Mouse (Mus musculus) liver, embryonic 15.5 days (tissue): ENCODE results near the gene Six2. TPM values are rescaled to one million over a fixed set of nuclear protein-coding genes. Genes with fewer than 3 reads are reported as not detected.
"Not testable (repeated sequence)": the region's sequence is repeated elsewhere in the genome, so short reads cannot be mapped to it uniquely, and the experiment has no call there.

Experiments
- ATAC-seq: fragments of 200-750 bp; cut with Nextera tagmentation; 2 replicates; pipeline ENCODE4 v1.8.0; 2017; ENCODE audit warnings: moderate number of reproducible peaks, mild to moderate bottlenecking, moderate library complexity; ENCODE audit not compliant: insufficient read depth
- H3K27ac ChIP-seq: fragments of 300-500 bp; sonication (generic); replicated peaks from 2 replicates; pipeline ENCODE4 v1.5.1; 2015; ENCODE audit warnings: mild to moderate bottlenecking, inconsistent platforms
- H3K27me3 ChIP-seq: fragments of 300-500 bp; sonication (generic); 2 replicates; pipeline ENCODE4 v1.6.1; 2015; ENCODE audit warnings: mild to moderate bottlenecking, inconsistent platforms
- H3K36me3 ChIP-seq: fragments of 300-500 bp; sonication (generic); replicated peaks from 2 replicates; pipeline ENCODE4 v1.6.1; 2015; ENCODE audit warnings: moderate library complexity, mild to moderate bottlenecking, inconsistent platforms
- H3K4me1 ChIP-seq: fragments of 300-500 bp; sonication (generic); replicated peaks from 2 replicates; pipeline ENCODE4 v1.6.1; 2015; ENCODE audit warnings: inconsistent platforms
- H3K4me2 ChIP-seq: fragments of 300-500 bp; sonication (generic); 2 replicates; pipeline ENCODE4 v1.6.1; 2015; ENCODE audit warnings: moderate library complexity, mild to moderate bottlenecking, inconsistent platforms
- H3K4me3 ChIP-seq: fragments of 300-500 bp; sonication (generic); replicated peaks from 2 replicates; pipeline ENCODE4 v1.5.1; 2015; ENCODE audit warnings: mild to moderate bottlenecking, inconsistent platforms
- H3K9ac ChIP-seq: fragments of 300-500 bp; sonication (generic); 2 replicates; pipeline ENCODE4 v1.6.1; 2015; ENCODE audit warnings: moderate library complexity, mild to moderate bottlenecking, inconsistent platforms
- H3K9me3 ChIP-seq: fragments of 300-500 bp; sonication (generic); replicated peaks from 2 replicates; pipeline ENCODE4 v1.6.1; 2016; ENCODE audit warnings: inconsistent platforms
- WGBS: fragments of 180-500 bp; shearing (Covaris S2); methylation state at CpG from one replicate; pipeline ENCODE4 v1.1.7; 2015; ENCODE audit warnings: mixed read lengths; ENCODE audit not compliant: insufficient replicate concordance; 5-methylcytosine and 5-hydroxymethylcytosine counted together
- polyA plus RNA-seq: library from polyadenylated mRNA; unstranded; fragments of >200 nt; fragmentation: Nextera tagmentation; extraction: Ambion mirVana; gene quantifications from 2 replicates; pipeline ENCODE4 v1.2.1, GENCODE M21; 2015

Gene Six2
- polyA plus RNA-seq, 1 experiment from 2014 or later = not detected

DNA sequence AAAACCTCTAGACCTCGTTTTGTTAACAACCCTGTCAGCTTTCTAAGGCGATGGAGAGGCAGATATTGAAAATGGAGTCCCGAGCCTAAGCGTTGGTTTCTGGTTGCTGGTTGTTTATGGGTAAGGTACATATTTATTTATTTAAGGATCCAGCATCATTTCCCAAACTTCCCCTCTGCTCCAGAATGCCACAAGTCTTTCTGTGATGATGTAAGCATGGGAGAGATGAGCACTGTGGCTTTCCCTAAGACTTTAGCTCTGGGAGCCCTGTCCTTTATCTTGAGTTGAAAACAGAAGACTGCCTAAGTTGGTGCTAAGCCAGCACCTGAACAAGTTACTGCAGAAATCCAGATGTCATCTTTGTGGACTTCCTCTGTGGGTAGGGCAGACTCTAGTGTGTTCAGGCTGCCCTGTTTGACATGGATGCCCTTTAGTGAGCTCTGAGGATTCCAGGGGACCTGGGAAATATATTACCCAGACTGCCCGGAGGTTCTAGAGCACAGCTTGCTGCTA, 1.8 kb upstream of the Six2 start:
- ATAC-seq = no peak
- WGBS = 7% methylated on average over 5 of the region's 5 CpGs
- H3K9me3 ChIP-seq = no peaks in the 10 kb centered on the region
- H3K4me2 ChIP-seq = no peak overlapping the region
- H3K36me3 ChIP-seq = no peaks in the 10 kb centered on the region
- H3K4me1 ChIP-seq = no peaks in the 10 kb centered on the region; the same call in 1 of the 2 replicates
- H3K9ac ChIP-seq = no peak overlapping the region
- H3K27ac ChIP-seq = no peak overlapping the region
- peaks cover 99% of the 10 kb centered on the region for H3K27me3 ChIP-seq
- H3K4me3 ChIP-seq = no peak overlapping the region

DNA sequence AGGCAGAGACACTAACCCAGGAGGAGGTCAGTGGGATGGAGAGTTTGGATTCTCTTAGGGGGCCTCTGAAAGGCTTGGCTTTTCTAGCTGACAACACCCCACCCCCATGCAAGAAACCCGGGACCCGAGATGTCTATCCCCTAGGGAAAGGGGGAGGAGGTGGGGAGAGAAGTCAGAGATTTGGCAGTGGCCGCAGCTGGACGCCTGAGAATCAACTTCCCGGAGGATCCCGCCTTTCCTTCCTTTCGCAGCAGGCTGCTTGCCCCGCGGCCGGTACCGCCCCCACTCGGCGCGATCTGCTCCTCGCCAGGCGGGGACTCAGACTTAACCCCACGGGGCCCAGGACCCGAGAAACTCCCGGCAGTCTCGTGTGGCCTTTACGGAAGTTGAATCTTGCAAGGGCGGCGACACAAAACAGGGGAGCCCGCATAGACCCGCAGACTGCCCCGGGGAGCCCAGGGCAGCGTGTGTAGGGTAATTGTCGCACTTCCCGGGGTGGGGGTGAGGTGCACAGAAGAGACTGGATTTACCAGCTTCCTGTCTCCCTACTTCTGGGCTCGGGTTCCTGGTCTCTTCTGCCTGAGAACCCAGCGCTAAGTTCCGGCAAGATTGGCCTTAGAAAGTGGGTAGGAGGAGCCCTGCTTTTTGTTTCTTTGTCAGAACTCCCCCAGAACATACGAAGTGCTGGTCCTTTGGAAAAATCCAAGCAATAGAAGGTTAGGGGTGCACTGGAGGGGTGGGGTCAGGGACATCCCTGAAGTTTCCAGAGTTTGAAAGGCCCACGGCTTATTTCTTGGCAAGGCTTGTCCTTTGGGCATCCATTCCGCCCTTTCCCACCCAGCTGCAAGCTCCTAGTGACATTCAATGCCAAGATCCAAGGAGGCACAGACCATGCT, 1.1 kb upstream of the Six2 start:
- no peak overlapping the region for H3K4me3 ChIP-seq
- H3K4me2 ChIP-seq = no peak overlapping the region
- no peak for ATAC-seq
- H3K4me1 ChIP-seq = no peaks in the 10 kb centered on the region; the same call in 1 of the 2 replicates
- 1% methylated on average over 35 of the region's 35 CpGs for WGBS
- H3K27ac ChIP-seq = no peak overlapping the region
- no peaks in the 10 kb centered on the region for H3K36me3 ChIP-seq
- no peak overlapping the region for H3K9ac ChIP-seq
- H3K27me3 ChIP-seq = peaks cover 100% of the 10 kb centered on the region
- H3K9me3 ChIP-seq = no peaks in the 10 kb centered on the region

DNA sequence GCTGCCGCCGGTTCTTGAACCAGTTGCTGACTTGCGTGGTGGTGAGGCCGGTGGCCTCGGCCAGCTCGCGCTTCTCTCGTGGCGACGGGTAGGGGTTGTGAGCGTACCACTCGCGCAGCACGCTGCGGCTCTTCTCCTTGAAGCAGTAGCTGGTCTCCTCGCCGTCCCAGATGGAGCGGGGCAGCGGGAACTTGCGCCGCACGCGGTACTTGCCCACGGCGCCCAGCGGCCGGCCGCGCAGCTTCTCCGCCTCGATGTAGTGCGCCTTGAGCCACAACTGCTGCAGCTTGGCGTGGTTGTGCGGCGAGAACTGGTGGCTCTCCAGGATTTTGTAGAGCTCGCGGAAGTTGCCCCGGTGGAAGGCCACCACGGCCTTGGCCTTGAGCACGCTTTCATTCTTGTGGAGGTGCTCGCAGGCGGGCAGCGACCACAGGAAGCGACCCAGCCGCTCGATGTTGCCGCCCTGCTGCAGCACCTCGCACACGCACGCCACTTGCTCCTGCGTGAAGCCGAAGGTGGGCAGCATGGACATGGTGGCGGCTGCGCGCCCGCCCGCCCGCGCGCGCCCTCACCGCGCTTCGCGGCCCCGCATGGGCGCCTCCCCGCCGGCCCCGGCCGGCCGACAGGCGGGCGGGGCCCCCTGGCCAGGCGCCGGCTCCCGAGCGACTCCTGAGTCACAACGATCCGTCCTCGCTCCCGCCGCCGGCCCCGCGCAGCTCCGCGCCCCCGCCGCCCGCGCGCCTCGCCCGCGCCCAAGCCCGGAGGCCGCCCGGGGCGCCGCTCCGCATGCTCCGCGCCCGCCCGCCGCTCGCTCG, 446 bp downstream of the Six2 start:
- Histone ChIP-seq H3K9ac (no peak overlapping the region), H3K27ac (no peak overlapping the region), H3K27me3 (peaks cover 100% of the 10 kb centered on the region)

DNA sequence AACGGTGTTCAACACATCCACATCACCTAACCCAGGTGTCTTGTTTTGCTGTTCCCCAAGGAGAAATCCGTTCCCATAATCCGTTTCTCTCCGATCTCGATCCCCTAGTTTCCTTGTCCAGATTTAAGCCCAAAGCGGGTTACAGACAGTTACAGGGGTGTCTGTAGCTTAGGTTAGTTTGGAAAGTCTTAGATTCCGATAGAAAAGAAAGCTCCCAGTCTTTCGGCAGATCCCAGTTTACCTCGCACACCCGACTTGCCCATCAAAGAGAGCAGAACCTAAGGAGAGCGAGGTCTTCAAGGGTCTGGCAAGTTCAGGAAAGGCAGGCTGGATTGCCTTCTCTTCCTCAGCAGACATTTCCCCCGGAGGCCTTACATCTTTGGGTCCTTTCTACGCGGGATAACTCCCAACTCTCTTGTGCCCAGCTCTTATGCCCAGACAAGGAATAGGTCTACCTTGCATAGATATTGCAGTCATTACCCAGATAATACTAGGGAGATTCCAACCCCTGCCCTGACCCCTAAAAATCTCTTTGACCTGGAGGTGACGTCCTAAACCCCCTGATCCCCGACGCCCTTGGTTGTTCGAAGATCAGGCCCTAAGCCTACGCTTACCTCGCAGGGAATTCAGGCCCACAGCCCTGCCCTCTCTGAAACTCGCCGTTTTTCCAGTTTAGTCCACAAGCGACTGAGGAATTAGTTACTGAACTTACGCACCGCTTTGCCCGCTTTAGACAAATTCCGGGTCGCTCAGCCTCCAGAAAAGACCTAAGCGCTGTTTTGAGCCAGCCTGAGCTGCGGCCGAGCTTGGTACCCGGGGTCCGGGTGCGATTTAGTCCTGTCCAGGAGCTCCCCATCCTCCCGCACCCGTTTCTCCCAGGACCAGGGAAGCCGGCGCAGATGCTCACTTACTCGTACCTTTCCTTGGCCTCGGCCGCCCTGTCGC, 1.3 kb downstream of the Six2 start:
- peaks cover 100% of the 10 kb centered on the region for H3K27me3 ChIP-seq
- no peak overlapping the region for H3K9ac ChIP-seq
- no peak overlapping the region for H3K27ac ChIP-seq
- peak overlapping the region; percentile 56; the same call in 1 of the 2 replicates for H3K4me2 ChIP-seq
- H3K4me3 ChIP-seq = peak overlapping the region; percentile 26
- no peak for ATAC-seq
- no peaks in the 10 kb centered on the region; the same call in 1 of the 2 replicates for H3K4me1 ChIP-seq
- no peaks in the 10 kb centered on the region for H3K9me3 ChIP-seq
- no peaks in the 10 kb centered on the region for H3K36me3 ChIP-seq
- 3% methylated on average over 42 of the region's 42 CpGs for WGBS

More for the DNA sequence above, 446 bp downstream of the Six2 start:
- Histone ChIP-seq H3K36me3 (no peaks in the 10 kb centered on the region), H3K4me3 (peak overlapping the region; percentile 26), H3K4me1 (no peaks in the 10 kb centered on the region; the same call in 1 of the 2 replicates), H3K4me2 (peak overlapping the region; percentile 56), H3K9me3 (no peaks in the 10 kb centered on the region)
- ATAC-seq = no peak
- WGBS = under 1% methylated on average over 95 of the region's 109 CpGs

DNA sequence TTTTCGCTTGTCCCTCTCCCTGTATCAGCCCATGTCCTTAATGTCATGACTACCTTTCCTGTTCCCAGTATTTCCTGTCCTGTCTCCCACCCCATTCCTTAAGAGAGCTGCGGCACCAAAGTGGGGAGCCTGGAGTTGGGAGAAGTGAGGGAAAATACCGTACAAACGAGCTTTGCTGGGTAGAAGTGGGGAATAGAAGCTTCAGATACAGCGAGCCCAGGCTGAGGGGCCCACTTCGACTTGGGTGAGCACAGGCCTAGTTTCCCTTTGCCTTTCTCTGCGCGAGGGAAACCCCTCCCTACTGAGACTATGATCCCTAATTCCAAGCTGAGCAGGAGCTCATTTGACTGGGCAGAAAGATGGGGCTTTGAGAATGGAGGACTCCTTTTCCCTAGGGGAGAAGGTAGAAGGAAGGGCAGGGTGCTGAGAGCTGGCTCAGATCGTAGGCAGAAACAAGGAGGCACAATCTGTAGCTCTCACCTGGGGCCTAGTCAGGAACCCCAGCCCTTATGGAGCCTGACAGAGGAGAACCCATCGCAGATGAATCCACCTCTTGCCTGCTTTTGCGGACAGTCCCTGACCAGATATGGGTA, 2.3 kb downstream of the Six2 start:
- no peaks in the 10 kb centered on the region for H3K36me3 ChIP-seq
- H3K4me3 ChIP-seq = no peak overlapping the region
- no peak overlapping the region for H3K9ac ChIP-seq
- no peak for ATAC-seq
- H3K4me1 ChIP-seq = no peaks in the 10 kb centered on the region; the same call in 1 of the 2 replicates
- H3K9me3 ChIP-seq = no peaks in the 10 kb centered on the region
- no peak overlapping the region for H3K4me2 ChIP-seq
- peaks cover 100% of the 10 kb centered on the region for H3K27me3 ChIP-seq
- WGBS = 6% methylated on average over 11 of the region's 11 CpGs
- no peak overlapping the region for H3K27ac ChIP-seq

DNA sequence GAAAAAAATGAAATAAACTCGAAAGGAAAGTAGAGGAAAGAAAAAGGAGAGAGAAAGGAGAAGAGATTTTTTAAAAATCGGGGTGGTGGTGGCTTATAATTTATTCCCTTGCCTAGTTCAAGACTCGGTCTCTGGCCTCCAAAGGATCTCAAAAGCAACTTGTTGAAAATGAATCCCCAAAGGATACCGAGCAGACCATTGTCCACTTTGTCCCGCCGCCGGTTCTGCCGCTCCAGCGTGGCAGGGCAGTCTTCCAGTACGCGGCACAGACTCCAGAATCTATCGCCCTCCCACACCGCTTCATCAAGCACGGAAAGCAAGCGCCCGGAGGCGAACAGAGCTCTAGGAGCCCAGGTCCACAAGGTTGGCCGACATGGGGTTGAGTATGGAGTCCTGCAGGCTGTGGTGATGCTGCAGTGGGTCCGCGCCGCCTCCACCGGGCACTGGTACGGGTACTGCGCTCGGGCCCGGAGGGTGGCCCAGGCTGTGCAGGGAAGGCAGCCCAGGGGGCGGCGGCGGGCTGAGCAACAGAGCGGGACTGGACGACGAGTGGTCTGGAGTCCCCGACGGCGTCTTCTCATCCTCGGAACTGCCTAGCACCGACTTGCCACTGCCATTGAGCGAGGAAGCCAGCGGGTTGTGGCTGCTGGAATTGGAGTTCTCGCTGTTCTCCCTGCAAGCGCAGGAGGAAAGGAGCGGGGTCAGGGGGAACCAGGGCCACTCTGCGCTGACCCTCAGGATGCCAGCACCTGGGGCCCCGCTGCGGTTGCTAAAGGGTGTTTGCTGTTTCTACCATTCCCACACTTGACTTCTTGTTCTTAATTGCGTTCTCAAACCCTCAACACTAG, 3.0 kb downstream of the Six2 start:
- ATAC-seq = no peak
- Histone ChIP-seq H3K27me3 (peaks cover 100% of the 10 kb centered on the region), H3K4me1 (no peaks in the 10 kb centered on the region; the same call in 1 of the 2 replicates), H3K9ac (no peak overlapping the region), H3K4me3 (no peak overlapping the region), H3K27ac (no peak overlapping the region), H3K36me3 (no peaks in the 10 kb centered on the region), H3K4me2 (no peak overlapping the region), H3K9me3 (no peaks in the 10 kb centered on the region)
- WGBS = 2% methylated on average over 46 of the region's 46 CpGs

DNA sequence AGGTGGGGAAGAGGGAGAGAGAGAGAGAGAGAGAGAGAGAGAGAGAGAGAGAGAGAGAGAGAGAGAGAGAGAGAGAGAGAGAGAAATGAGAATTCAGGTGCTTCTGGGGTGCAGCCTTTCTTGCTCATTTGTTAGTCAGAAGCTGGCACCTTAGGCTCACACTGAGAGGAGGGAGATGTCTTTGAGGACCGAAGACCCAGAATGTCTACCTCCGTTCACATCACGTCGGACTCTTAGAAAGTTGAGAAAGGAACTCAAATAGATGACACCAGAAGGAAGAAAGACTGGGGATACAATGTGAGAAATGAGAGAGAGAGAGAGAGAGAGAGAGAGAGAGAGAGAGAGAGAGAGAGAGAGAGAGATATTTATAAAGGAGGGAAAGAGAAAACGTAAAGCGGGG, 3.6 kb downstream of the Six2 start:
- not testable (repeated sequence) for H3K4me2 ChIP-seq, H3K27ac ChIP-seq, ATAC-seq, H3K9me3 ChIP-seq, H3K4me3 ChIP-seq, H3K36me3 ChIP-seq, H3K9ac ChIP-seq, H3K4me1 ChIP-seq
- H3K27me3 ChIP-seq = peaks cover 100% of the 10 kb centered on the region
- 4% methylated on average over 6 of the region's 6 CpGs for WGBS

DNA sequence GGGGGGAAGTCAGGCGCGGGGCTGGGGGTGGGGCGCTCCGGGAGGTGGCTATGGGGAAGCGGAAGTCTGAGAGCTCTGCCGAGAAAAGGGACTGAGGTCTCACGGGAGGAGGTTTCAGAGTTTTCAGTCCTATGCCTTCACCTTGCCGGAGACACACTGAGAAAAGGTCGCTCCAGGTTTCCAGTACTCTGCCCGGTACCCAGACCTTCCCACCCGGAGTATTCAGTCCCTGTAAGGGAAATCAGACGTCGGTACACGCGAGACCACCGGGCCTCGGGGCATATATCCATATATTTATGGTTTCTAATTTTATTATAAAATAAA, 4.1 kb downstream of the Six2 start:
- Histone ChIP-seq H3K9ac (no peak overlapping the region), H3K9me3 (no peaks in the 10 kb centered on the region), H3K4me2 (no peak overlapping the region), H3K4me1 (no peaks in the 10 kb centered on the region; the same call in 1 of the 2 replicates), H3K4me3 (no peak overlapping the region), H3K36me3 (no peaks in the 10 kb centered on the region), H3K27me3 (peaks cover 100% of the 10 kb centered on the region), H3K27ac (no peak overlapping the region)
- WGBS = 0% methylated on average over 17 of the region's 17 CpGs
- ATAC-seq = no peak

DNA sequence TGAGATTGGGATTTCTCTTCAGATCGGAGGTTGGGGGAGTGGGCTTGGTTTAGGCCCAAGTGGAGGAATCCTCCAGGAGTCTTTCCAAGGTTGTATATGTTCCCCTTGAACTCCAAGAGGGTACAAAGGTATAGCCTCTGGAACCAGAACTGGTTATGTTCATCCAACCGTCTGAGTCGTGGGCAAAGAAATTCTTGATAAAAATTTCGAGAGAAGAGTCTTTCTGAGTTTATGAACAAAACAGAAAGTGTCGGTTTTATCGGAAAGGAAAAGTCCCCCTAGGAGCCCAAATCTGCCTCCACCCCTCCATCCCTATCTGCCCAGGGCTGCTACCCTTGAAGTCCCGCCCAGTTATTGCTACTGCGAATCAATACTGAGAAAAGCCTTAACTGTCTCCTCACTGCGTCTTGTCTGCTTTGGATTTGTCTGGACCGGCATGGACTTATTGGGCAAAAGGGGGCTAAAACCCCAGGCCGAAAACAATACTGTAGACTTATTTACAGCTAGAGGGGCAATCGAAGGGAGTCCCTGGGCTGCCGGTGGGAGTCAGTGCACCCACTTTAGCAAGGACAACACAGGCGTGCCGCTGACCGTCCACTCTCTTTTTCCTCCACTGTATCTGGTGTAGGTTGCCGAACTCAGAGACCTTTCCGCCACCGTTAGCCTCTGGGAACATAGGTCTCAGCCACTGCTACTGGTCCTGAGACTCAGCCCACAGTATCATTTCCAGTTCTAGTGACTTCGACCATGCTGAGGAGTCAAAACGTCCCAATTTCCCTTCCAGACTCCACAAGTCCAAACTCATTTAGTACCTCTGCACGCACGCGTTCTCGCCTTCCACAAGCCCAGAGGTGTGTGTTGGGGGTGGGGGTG, 4.7 kb downstream of the Six2 start:
- ATAC-seq = no peak
- H3K27me3 ChIP-seq = peaks cover 100% of the 10 kb centered on the region
- H3K4me1 ChIP-seq = no peaks in the 10 kb centered on the region; the same call in 1 of the 2 replicates
- no peaks in the 10 kb centered on the region for H3K9me3 ChIP-seq
- no peak overlapping the region for H3K27ac ChIP-seq
- no peaks in the 10 kb centered on the region for H3K36me3 ChIP-seq
- WGBS = 3% methylated on average over 25 of the region's 25 CpGs
- no peak overlapping the region for H3K4me2 ChIP-seq
- no peak overlapping the region for H3K4me3 ChIP-seq
- no peak overlapping the region for H3K9ac ChIP-seq
